8 mouse cellular contexts compared by ENCODE assay signal in the genomic region with DNA sequence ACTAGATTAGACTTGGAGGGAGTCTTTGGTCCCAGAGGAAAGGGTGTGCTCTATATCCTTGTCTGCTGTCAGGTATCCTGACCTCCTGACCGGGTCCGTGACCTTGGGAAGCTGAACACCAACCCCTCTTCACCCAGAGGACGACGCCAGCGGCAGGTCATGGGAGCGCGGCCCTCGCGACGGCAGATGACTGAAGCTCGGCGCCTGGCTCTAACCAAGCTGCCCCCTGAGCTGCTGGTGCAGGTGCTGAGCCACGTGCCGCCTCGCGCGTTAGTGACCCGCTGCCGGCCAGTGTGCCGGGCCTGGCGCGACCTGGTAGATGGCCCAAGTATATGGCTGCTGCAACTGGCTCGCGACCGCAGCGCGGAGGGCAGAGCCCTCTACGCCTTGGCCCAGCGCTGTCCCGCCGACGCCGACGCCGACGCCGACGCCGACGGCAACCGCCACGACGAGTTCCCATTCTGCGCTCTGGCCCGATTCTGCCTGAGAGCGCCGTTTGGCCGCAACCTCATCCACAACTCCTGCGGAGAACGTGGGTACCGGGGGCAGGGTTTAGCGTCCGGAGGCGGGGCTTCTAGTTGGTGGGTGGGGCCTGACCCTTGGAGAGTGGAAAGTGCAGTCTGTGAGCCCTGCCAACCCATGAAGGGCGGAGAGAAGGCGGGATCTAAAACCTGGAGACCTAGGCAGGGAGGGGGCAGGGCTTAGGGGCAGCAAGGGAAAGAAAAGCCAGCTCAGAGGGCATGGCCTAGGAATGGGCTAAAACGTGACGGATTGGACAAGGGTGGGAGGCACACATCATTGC. TPM values are rescaled to one million over a fixed set of nuclear protein-coding genes. Genes with fewer than 3 reads are reported as not detected.
DNase-seq lines count a peak whose midpoint lies in the region; ATAC-seq and TF ChIP-seq lines count a peak whose summit lies in the region.

No protein-coding gene starts in this region.

- intact Hi-C loops in gastrocnemius, adult 2 months (cut with DNase I): no loop called here

- H3K36me3 ChIP-seq in hindbrain, embryonic 14.5 days (replicated peaks; ENCODE audit: control insufficient read depth, insufficient read depth): peaks cover 6% of the 10 kb centered on the region
- peaks cover 63% of the 10 kb centered on the region for H3K36me3 ChIP-seq in limb, embryonic 13.5 days
- peaks cover 18% of the 10 kb centered on the region for H3K36me3 ChIP-seq in midbrain, embryonic 13.5 days

- peak; percentile 59 for DNase-seq in layer of hippocampus, adult 11-12 months (ENCODE audit: low spot score)
- DNase-seq in layer of hippocampus, adult 9-10 months (ENCODE audit: low spot score): no peak
- peak; percentile 59 to 78 for DNase-seq in cerebellum, postnatal 14 days
- peak; percentile 64 for DNase-seq in gastrocnemius, adult 2 months
- peak; percentile 60 for DNase-seq in hindbrain, embryonic 14.5 days (ENCODE audit: low spot score)
- DNase-seq in spleen, postnatal 4 days (ENCODE audit: low spot score in 2 of 2): peak; percentile 77 to 84

- peak overlapping the region; percentile 34; the same call in 1 of the 2 replicates for H3K9ac ChIP-seq in hindbrain, embryonic 14.5 days
- H3K9ac ChIP-seq in limb, embryonic 13.5 days: peak overlapping the region; percentile 70
- H3K9ac ChIP-seq in midbrain, embryonic 13.5 days (replicated peaks): peak overlapping the region; percentile 57

- TF ChIP-seq CTCF in gastrocnemius, adult 2 months (IDR thresholded peaks at IDR 0.05): no peak

- H3K9me3 ChIP-seq in hindbrain, embryonic 14.5 days (ENCODE audit: control insufficient read depth, low read length): no peaks in the 10 kb centered on the region
- H3K9me3 ChIP-seq in limb, embryonic 13.5 days: peaks cover 9% of the 10 kb centered on the region
- no peaks in the 10 kb centered on the region for H3K9me3 ChIP-seq in midbrain, embryonic 13.5 days

- ATAC-seq in hindbrain, embryonic 14.5 days (ENCODE audit: low FRiP score): peak; percentile 76
- peak; percentile 88 for ATAC-seq in limb, embryonic 13.5 days (ENCODE audit: low FRiP score, low read depth)
- peak; percentile 83 for ATAC-seq in midbrain, embryonic 13.5 days

- H3K27me3 ChIP-seq in hindbrain, embryonic 14.5 days (ENCODE audit: control insufficient read depth, insufficient read depth, low read length): 0 out of 2 replicates have a peak, but pooled peaks cover 4% of the 10 kb centered on the region
- peaks cover 9% of the 10 kb centered on the region; the same call in 1 of the 2 replicates for H3K27me3 ChIP-seq in limb, embryonic 13.5 days
- peaks cover 18% of the 10 kb centered on the region for H3K27me3 ChIP-seq in midbrain, embryonic 13.5 days

- no peak overlapping the region for H3K27ac ChIP-seq in gastrocnemius, adult 2 months
- H3K27ac ChIP-seq in hindbrain, embryonic 14.5 days: no peak overlapping the region
- no peak overlapping the region for H3K27ac ChIP-seq in limb, embryonic 13.5 days
- H3K27ac ChIP-seq in midbrain, embryonic 13.5 days: no peak overlapping the region

- H3K4me1 ChIP-seq in hindbrain, embryonic 14.5 days (replicated peaks; ENCODE audit: control insufficient read depth, insufficient read depth, low read length): peaks cover 7% of the 10 kb centered on the region; the same call in 1 of the 2 replicates
- peaks cover 12% of the 10 kb centered on the region; the same call in 1 of the 2 replicates for H3K4me1 ChIP-seq in limb, embryonic 13.5 days
- H3K4me1 ChIP-seq in midbrain, embryonic 13.5 days (replicated peaks): peaks cover 11% of the 10 kb centered on the region

- H3K4me3 ChIP-seq in gastrocnemius, adult 2 months: peak overlapping the region; percentile 60
- peak overlapping the region; percentile 32 for H3K4me3 ChIP-seq in hindbrain, embryonic 14.5 days (replicated peaks; ENCODE audit: low read length)
- H3K4me3 ChIP-seq in limb, embryonic 13.5 days: peak overlapping the region; percentile 48
- peak overlapping the region; percentile 45 for H3K4me3 ChIP-seq in midbrain, embryonic 13.5 days (replicated peaks)

- WGBS in hindbrain, embryonic 14.5 days: 2% methylated on average over 58 of the region's 58 CpGs
- 4% methylated on average over 58 of the region's 58 CpGs for WGBS in limb, embryonic 13.5 days
- WGBS in midbrain, embryonic 13.5 days: 4% methylated on average over 58 of the region's 58 CpGs

- peak overlapping the region; percentile 58 for H3K4me2 ChIP-seq in hindbrain, embryonic 14.5 days (replicated peaks)
- H3K4me2 ChIP-seq in limb, embryonic 13.5 days (replicated peaks): peak overlapping the region; percentile 83
- H3K4me2 ChIP-seq in midbrain, embryonic 13.5 days (replicated peaks): peak overlapping the region; percentile 64

RNA-seq across cellular contexts. Expression of gene Mrps12, which starts 9.1 kb away (rescaled TPM):
- 10 to 100 TPM; 36.0 to 41.0 TPM for total RNA-seq in gastrocnemius, adult 2 months (2021)
- polyA plus RNA-seq in hindbrain, embryonic 14.5 days (2014; fragmentation: Nextera tagmentation; extraction: Ambion mirVana): 113 and 118 TPM in 2 replicates
- polyA plus RNA-seq in limb, embryonic 13.5 days (2015; fragmentation: Nextera tagmentation; extraction: Ambion mirVana): 113 and 114 TPM in 2 replicates
- 108 and 112 TPM in 2 replicates for polyA plus RNA-seq in midbrain, embryonic 13.5 days (2015; fragmentation: Nextera tagmentation; extraction: Ambion mirVana)

RNA-seq across cellular contexts. Expression of gene Sars2, which starts 9.2 kb away (rescaled TPM):
- 10 to 100 TPM; 11.7 to 14.7 TPM for total RNA-seq in gastrocnemius, adult 2 months (2021)
- 16.6 and 18.2 TPM in 2 replicates for polyA plus RNA-seq in hindbrain, embryonic 14.5 days (2014; fragmentation: Nextera tagmentation; extraction: Ambion mirVana)
- 26.7 and 30.4 TPM in 2 replicates for polyA plus RNA-seq in limb, embryonic 13.5 days (2015; fragmentation: Nextera tagmentation; extraction: Ambion mirVana)
- polyA plus RNA-seq in midbrain, embryonic 13.5 days (2015; fragmentation: Nextera tagmentation; extraction: Ambion mirVana): 22.4 and 22.9 TPM in 2 replicates

RNA-seq across cellular contexts. Expression of gene Fbxo17, which starts 15.9 kb away (rescaled TPM):
- 1 to 10 TPM; 2.5 to 4.9 TPM for total RNA-seq in gastrocnemius, adult 2 months (2021)
- 2.3 TPM in 2 replicates for polyA plus RNA-seq in hindbrain, embryonic 14.5 days (2014; fragmentation: Nextera tagmentation; extraction: Ambion mirVana)
- polyA plus RNA-seq in limb, embryonic 13.5 days (2015; fragmentation: Nextera tagmentation; extraction: Ambion mirVana): 31.8 and 33.9 TPM in 2 replicates
- polyA plus RNA-seq in midbrain, embryonic 13.5 days (2015; fragmentation: Nextera tagmentation; extraction: Ambion mirVana): 3.3 and 4.0 TPM in 2 replicates

RNA-seq across cellular contexts. Expression of gene Ccer2, which starts 23.4 kb away (rescaled TPM):
- total RNA-seq in gastrocnemius, adult 2 months (2021): not detected
- 0.33 and 0.65 TPM in 2 replicates for polyA plus RNA-seq in hindbrain, embryonic 14.5 days (2014; fragmentation: Nextera tagmentation; extraction: Ambion mirVana)
- not detected in 2 replicates for polyA plus RNA-seq in limb, embryonic 13.5 days (2015; fragmentation: Nextera tagmentation; extraction: Ambion mirVana)
- 0.26 and 0.58 TPM in 2 replicates for polyA plus RNA-seq in midbrain, embryonic 13.5 days (2015; fragmentation: Nextera tagmentation; extraction: Ambion mirVana)

RNA-seq across cellular contexts. Expression of gene Sirt2, which starts 34.0 kb away (rescaled TPM):
- total RNA-seq in gastrocnemius, adult 2 months (2021): 10 to 100 TPM; 91.0 to 92.5 TPM
- polyA plus RNA-seq in hindbrain, embryonic 14.5 days (2014; fragmentation: Nextera tagmentation; extraction: Ambion mirVana): 106 and 113 TPM in 2 replicates
- 85.8 and 87.8 TPM in 2 replicates for polyA plus RNA-seq in limb, embryonic 13.5 days (2015; fragmentation: Nextera tagmentation; extraction: Ambion mirVana)
- 102 and 108 TPM in 2 replicates for polyA plus RNA-seq in midbrain, embryonic 13.5 days (2015; fragmentation: Nextera tagmentation; extraction: Ambion mirVana)
